Mouse (Mus musculus) midbrain, embryonic 10.5 days (tissue): ENCODE data around the gene Ranbp3l. TPM values are rescaled to one million over a fixed set of nuclear protein-coding genes. Genes with fewer than 3 reads are reported as not detected.
A peak's percentile ranks its signal among the peaks of the same experiment; 100 is the strongest.

Experiments
- DNase-seq: peaks from one replicate; pipeline ENCODE4 v3.0.0-alpha.2; 2017; ENCODE audit warnings: low spot score
- H3K27ac ChIP-seq: fragments of 300-500 bp; sonication (generic); replicated peaks from 2 replicates; pipeline ENCODE4 v1.5.1; 2016; ENCODE audit warnings: mild to moderate bottlenecking
- H3K27me3 ChIP-seq: fragments of 300-500 bp; sonication (generic); 2 replicates; pipeline ENCODE4 v1.6.1; 2016; ENCODE audit warnings: low read depth, mild to moderate bottlenecking; ENCODE audit not compliant: poor library complexity, severe bottlenecking
- H3K36me3 ChIP-seq: fragments of 300-500 bp; sonication (generic); 2 replicates; pipeline ENCODE4 v1.6.1; 2016; ENCODE audit warnings: mild to moderate bottlenecking, moderate library complexity
- H3K4me1 ChIP-seq: fragments of 300-500 bp; sonication (generic); 2 replicates; pipeline ENCODE4 v1.6.1; 2016
- H3K4me3 ChIP-seq: fragments of 300-500 bp; sonication (generic); 2 replicates; pipeline ENCODE4 v1.5.1; 2016; ENCODE audit warnings: mild to moderate bottlenecking, moderate library complexity
- H3K9me3 ChIP-seq: fragments of 300-500 bp; sonication (generic); replicated peaks from 2 replicates; pipeline ENCODE4 v1.6.1; 2016; ENCODE audit warnings: mild to moderate bottlenecking
- WGBS: fragments of 180-500 bp; shearing (Covaris S2); methylation state at CpG from one replicate; pipeline ENCODE4 v1.1.7; 2016; 5-methylcytosine and 5-hydroxymethylcytosine counted together
- polyA plus RNA-seq: library from polyadenylated mRNA; unstranded; fragments of >200 nt; fragmentation: Nextera tagmentation; extraction: Ambion mirVana; gene quantifications from 2 replicates; pipeline ENCODE4 v1.2.1, GENCODE M21; 2016

Ranbp3l gene
- polyA plus RNA-seq, 1 experiment from 2014 or later: 0.63 TPM

DNA sequence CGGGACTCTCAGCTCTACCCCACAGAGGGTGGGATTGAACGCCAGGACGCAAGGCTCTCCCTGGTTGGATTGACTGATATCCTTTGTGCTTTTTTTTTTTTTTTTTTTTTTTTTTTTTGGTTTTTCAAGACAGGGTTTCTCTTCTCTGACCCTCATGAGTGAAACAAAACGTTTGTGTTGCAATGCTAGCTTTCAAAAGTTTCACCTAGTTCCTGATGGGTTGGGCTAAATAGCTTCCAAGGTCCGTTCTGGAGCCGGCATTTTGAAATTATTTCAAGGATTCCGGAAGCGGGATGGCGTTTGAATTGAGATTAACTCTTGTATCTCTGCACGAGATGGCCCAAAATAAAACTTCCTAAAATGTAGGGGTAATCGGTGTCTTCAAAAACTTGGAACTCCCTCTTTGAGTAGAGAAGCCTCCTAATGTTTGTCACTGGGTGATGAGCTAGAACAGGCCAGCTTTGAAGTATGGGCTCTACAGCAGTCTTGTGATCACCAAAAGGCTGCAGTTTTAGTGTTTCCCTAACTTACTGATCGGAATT, 105.4 kb downstream of the Ranbp3l start:
- no peak overlapping the region for H3K27ac ChIP-seq
- H3K4me1 ChIP-seq: peaks cover 56% of the 10 kb centered on the region
- no peaks in the 10 kb centered on the region for H3K27me3 ChIP-seq
- no peak for DNase-seq
- H3K4me3 ChIP-seq: peak overlapping the region; percentile 97
- H3K36me3 ChIP-seq: no peaks in the 10 kb centered on the region
- no peaks in the 10 kb centered on the region for H3K9me3 ChIP-seq
- 61% methylated on average over 12 of the region's 12 CpGs for WGBS

DNA sequence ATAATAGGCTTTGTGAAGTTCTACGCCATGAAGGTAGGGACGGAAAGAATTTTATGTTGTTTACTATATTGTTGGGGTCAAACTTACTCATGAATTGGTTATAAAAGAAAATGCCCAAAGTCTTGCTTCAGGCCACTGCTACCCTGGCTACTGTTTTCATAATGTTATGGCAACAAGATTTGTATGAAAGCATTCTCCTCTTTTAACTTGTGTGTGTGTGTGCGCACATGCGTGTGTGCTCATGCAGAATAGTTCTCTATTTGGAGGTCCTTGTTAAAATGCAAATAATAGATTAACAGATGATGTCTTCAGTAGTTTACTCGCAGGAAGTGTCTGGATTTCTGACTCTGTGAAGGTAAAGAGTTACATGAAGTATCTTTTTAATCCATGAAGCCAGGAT, 105.9 kb downstream of the Ranbp3l start:
- Histone ChIP-seq H3K36me3 (no peaks in the 10 kb centered on the region), H3K4me3 (peak overlapping the region; percentile 97; the same call in 1 of the 2 replicates), H3K4me1 (peaks cover 59% of the 10 kb centered on the region), H3K9me3 (no peaks in the 10 kb centered on the region), H3K27me3 (no peaks in the 10 kb centered on the region), H3K27ac (no peak overlapping the region)
- no peak for DNase-seq
- 81% methylated on average over 5 of the region's 5 CpGs for WGBS

DNA sequence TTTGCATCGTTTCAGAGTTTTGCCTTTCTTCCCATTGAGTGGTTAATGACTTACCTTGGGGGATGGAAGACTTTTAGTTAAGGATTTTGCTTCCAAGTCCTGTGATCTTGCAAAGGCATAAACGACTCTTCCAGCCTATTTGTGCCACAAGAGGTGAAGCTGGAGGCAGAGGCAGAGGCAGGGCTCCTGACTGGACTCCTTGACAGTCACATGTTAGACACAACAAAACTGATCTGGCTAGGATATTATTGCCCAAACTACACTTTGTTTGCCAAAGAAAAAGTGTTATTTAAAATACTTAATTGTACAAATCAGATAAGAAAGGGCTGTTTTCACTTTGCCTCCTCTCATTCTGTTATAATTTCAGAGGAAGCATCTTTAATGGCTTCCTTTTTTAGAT, 106.4 kb downstream of the Ranbp3l start:
- Histone ChIP-seq H3K9me3 (no peaks in the 10 kb centered on the region), H3K27ac (no peak overlapping the region), H3K27me3 (no peaks in the 10 kb centered on the region), H3K36me3 (no peaks in the 10 kb centered on the region), H3K4me3 (no peak overlapping the region), H3K4me1 (peaks cover 61% of the 10 kb centered on the region)
- 41% methylated on average over 2 of the region's 2 CpGs for WGBS
- no peak for DNase-seq

DNA sequence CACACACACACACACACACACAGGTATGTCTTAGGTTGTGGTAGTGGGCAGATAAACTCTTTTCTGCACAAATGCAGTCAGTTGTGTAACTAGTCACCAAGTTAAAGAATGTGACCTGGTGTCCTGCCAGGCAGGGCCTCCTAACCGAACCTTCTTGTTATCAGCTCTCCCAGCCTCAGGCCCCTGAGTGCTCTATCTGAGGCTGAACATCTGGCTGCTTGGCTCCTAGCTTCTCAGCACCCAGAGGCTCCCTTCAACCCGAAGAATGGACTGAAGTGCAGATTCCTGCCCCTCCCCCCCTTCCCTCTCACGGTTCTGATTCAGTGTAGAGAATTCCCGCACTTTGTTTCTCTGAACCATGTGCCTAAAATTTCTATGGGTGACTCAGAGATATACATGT, 106.9 kb downstream of the Ranbp3l start:
- H3K36me3 ChIP-seq: no peaks in the 10 kb centered on the region
- no peaks in the 10 kb centered on the region for H3K27me3 ChIP-seq
- whole genome bisulfite sequencing: 27% methylated on average over 4 of the region's 4 CpGs
- no peak for DNase-seq
- H3K9me3 ChIP-seq: no peaks in the 10 kb centered on the region
- no peak overlapping the region for H3K4me3 ChIP-seq
- H3K27ac ChIP-seq: no peak overlapping the region; the same call in 1 of the 2 replicates
- H3K4me1 ChIP-seq: peaks cover 64% of the 10 kb centered on the region

DNA sequence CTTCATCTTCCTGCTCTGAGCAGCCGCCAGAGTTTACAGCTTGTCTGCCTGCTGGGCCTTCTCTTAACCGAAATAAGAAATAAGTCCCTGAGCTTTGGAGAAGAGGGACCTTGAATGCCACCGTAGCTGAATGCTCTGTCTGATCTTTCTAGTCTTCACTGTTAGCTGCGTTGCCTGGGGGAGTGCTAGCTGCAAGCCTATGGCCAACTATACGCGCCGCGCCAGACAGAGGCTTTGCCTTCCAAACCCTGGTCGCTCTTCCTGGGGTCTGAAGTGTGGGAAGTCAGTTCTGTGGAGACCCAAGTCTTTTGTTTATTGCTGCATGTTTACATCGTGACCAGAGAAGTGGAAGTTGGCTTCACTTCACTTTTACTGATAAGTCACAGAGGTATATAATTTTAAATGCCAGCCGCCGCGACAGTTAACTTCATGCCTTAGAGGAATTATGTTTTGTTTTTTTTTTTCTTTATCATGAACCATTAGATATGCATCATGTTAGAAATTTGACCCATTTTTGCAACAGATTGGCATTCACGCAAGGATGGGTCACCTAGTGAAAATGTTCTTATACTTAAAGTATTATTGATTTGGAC, 108.0 kb downstream of the Ranbp3l start:
- peaks cover 59% of the 10 kb centered on the region for H3K4me1 ChIP-seq
- H3K27me3 ChIP-seq: no peaks in the 10 kb centered on the region
- no peak overlapping the region for H3K4me3 ChIP-seq
- H3K27ac ChIP-seq: 0 out of 2 replicates have a peak overlapping the region, but pooled peaks have one; percentile 17
- H3K36me3 ChIP-seq: no peaks in the 10 kb centered on the region
- H3K9me3 ChIP-seq: no peaks in the 10 kb centered on the region
- 75% methylated on average over 14 of the region's 14 CpGs for WGBS
- no peak for DNase-seq

DNA sequence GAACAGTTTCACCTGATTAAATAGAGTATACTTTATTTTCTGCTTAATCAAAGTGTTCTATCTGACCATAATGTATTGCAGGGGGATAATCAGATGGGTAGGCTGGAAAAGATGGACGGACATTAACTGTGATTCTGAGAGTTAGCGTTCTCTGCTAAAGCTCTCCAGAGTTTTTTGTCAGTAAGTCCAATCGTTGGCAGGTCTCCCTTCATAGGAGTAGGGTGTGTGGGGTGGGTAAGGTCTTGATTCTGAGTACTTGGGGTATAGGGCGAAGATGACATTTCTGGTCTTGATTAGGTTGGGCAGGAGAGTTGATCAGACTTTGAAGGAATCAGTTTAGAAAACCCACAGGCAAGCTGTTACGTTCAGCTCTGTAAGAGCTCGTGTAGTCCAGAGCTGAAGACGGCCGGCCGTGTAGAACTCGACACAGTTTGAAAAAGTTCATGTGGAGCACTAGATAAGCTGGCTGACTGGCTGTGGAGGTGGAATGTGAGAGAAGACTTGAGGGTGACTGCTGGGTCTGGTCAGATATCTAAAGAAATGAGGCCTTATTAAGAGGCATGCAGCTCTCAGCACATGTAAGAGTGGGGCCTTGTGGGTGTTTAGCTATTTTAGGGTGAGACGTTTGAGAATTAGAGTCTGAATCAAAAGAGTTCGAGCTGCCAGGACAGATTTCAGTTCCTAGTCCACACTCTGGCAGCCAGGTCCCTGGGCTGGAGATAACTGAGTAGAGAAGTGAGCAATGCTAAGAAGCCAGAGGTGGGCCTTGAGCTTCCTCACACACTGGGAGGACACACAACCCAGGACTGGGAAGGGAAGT, 110.9 kb downstream of the Ranbp3l start:
- Histone ChIP-seq H3K4me1 (peaks cover 46% of the 10 kb centered on the region), H3K9me3 (no peaks in the 10 kb centered on the region), H3K27me3 (no peaks in the 10 kb centered on the region), H3K36me3 (no peaks in the 10 kb centered on the region), H3K4me3 (no peak overlapping the region), H3K27ac (peak overlapping the region; percentile 55)
- no peak for DNase-seq
- 77% methylated on average over 12 of the region's 12 CpGs for WGBS

DNA sequence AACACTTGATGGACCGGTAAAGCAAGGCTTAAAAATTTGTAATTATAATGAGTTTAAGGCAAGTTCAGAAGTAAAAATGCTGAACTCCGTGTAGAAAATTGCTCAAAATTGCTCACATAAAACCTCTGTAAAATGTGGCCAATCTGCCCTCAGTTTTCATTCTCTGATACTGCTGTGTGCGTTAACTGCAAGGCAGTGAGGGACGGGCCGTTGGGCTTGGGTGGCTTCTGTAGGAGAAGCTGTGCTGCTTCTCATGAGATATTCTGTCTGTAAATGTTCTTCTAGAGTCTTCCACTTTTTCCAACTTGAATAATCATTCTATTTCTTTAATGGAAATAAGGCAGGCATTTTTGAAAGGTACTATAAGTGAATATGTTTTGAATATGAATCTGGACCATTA, 111.9 kb downstream of the Ranbp3l start:
- Histone ChIP-seq H3K4me3 (no peak overlapping the region), H3K9me3 (no peaks in the 10 kb centered on the region), H3K27ac (no peak overlapping the region), H3K36me3 (peaks cover 7% of the 10 kb centered on the region; the same call in 1 of the 2 replicates), H3K4me1 (peaks cover 37% of the 10 kb centered on the region), H3K27me3 (no peaks in the 10 kb centered on the region)
- no peak for DNase-seq
- 69% methylated on average over 5 of the region's 5 CpGs for WGBS

DNA sequence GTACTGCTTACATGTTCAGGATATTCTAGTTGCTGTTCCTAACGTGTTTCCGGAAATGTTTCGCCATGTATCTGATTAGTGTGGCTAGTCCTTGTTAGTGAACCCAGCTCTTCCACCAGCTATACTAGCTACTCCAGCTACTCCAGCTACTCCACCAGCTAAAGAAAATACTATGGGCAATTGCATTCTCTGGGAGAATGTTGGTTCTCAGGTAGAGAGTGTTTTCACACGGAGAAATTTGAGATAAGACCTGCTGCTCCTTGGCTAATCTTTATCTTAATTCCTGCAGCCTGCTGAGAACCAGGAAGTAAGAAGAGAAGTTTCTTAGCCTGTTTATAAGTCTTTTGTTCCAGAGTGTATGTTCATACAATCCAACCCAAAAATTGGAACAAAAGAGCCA, 112.5 kb downstream of the Ranbp3l start:
- H3K36me3 ChIP-seq: peaks cover 11% of the 10 kb centered on the region; the same call in 1 of the 2 replicates
- peaks cover 31% of the 10 kb centered on the region for H3K4me1 ChIP-seq
- WGBS: 70% methylated on average over 4 of the region's 4 CpGs
- no peaks in the 10 kb centered on the region for H3K9me3 ChIP-seq
- no peak overlapping the region for H3K4me3 ChIP-seq
- H3K27ac ChIP-seq: no peak overlapping the region
- DNase-seq: no peak
- H3K27me3 ChIP-seq: no peaks in the 10 kb centered on the region

DNA sequence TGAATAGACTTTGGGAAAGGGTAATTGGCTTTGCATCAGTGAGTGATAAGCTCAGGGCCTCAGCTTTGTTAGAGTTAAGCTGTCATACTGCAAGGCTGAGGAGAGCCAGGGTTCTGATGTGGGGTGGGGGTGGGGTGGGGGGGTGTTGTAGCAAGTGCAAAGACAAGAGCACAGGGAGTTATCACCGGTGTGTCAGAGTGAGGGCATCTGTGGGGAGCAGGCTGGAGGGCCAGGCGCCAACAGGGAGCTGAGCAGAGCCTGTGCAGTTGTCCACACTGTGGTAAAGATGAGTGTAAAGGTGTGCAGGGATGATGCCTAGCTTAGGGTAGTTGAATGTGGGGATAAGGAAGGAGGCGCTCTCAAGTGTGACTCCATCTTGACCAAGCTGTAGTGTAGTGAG, 113.5 kb downstream of the Ranbp3l start:
- H3K4me3 ChIP-seq: no peak overlapping the region
- H3K27ac ChIP-seq: no peak overlapping the region
- no peaks in the 10 kb centered on the region for H3K9me3 ChIP-seq
- 79% methylated on average over 3 of the region's 3 CpGs for WGBS
- H3K4me1 ChIP-seq: peaks cover 26% of the 10 kb centered on the region
- peaks cover 22% of the 10 kb centered on the region for H3K36me3 ChIP-seq
- no peak for DNase-seq
- no peaks in the 10 kb centered on the region for H3K27me3 ChIP-seq

DNA sequence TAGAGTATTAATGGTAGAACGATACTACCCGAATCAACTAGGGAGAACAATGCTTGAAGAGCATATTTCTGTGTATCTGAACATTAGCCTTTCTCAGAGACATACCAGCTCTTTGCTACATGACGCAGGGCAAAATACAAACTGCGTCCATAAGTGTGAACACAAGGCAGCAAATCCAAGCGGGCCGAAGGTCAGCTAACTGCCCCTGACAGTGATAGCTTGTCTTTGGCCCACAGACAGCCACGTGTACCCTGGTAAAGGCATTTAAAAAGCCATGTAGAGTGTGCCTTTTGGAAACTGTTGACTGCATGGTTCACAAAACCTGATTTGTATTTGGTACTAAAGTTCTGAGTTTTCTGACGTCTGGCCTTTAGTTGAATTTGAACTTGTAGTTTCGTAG, 115.0 kb downstream of the Ranbp3l start:
- Histone ChIP-seq H3K27me3 (no peaks in the 10 kb centered on the region), H3K4me3 (no peak overlapping the region), H3K27ac (no peak overlapping the region), H3K36me3 (peaks cover 29% of the 10 kb centered on the region), H3K9me3 (no peaks in the 10 kb centered on the region), H3K4me1 (peaks cover 37% of the 10 kb centered on the region)
- WGBS: 92% methylated on average over 9 of the region's 9 CpGs
- no peak for DNase-seq

DNA sequence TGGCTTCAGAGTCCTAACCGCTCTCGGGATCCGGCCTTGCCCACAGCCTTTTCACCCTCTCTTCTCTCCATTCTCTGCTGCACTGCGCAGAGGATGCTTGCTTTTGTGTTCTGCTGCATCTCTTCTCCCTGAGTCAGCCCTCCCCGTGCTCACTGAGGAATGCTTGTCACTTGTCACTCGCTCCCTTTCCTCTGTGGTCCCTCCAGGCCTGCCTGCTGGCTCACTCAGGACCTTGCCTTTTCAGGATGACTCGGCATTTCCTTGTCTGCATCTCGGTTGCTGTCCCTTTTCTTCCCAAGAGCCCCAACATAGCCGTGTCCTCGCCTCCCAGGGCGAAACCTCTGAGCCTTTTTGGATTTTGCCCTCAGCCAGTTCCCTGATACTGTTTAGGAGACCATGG, 119.1 kb downstream of the Ranbp3l start:
- 57% methylated on average over 11 of the region's 11 CpGs for WGBS
- peaks cover 59% of the 10 kb centered on the region for H3K36me3 ChIP-seq
- peaks cover 27% of the 10 kb centered on the region for H3K4me1 ChIP-seq
- no peak overlapping the region for H3K4me3 ChIP-seq
- H3K27ac ChIP-seq: 0 out of 2 replicates have a peak overlapping the region, but pooled peaks have one; percentile 6
- no peaks in the 10 kb centered on the region for H3K27me3 ChIP-seq
- no peak for DNase-seq
- H3K9me3 ChIP-seq: no peaks in the 10 kb centered on the region

DNA sequence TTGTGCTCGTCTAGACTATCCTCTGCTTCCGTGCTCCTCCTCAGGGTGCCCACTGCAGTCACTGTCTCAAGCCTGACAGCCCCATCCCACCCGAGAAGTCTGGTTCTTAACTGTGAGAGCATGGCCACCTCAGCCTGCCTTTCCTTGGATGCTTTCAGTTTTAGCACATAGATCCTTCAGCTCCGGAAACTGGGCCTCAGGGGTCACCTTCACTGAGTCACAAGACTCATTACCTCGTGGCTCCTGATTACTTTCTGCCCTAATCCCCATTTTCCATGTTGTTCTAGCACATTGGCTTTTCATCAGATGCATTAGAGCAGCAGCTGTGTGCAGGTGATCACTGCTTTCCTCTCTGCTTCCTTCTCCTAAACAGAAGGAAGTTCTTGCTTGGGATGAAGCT, 119.7 kb downstream of the Ranbp3l start:
- 79% methylated on average over 5 of the region's 5 CpGs for WGBS
- DNase-seq: no peak
- H3K36me3 ChIP-seq: peaks cover 61% of the 10 kb centered on the region
- H3K27me3 ChIP-seq: no peaks in the 10 kb centered on the region
- no peaks in the 10 kb centered on the region for H3K9me3 ChIP-seq
- no peak overlapping the region for H3K4me3 ChIP-seq
- peaks cover 27% of the 10 kb centered on the region for H3K4me1 ChIP-seq
- no peak overlapping the region; the same call in 1 of the 2 replicates for H3K27ac ChIP-seq
